Mouse (Mus musculus): Measurements from ENCODE around the gene Agap3. TPM values are rescaled to one million over a fixed set of nuclear protein-coding genes. Genes with fewer than 3 reads are reported as not detected.

Gene Agap3
- polyA plus RNA-seq, 1 experiment, result 402 TPM

DNA sequence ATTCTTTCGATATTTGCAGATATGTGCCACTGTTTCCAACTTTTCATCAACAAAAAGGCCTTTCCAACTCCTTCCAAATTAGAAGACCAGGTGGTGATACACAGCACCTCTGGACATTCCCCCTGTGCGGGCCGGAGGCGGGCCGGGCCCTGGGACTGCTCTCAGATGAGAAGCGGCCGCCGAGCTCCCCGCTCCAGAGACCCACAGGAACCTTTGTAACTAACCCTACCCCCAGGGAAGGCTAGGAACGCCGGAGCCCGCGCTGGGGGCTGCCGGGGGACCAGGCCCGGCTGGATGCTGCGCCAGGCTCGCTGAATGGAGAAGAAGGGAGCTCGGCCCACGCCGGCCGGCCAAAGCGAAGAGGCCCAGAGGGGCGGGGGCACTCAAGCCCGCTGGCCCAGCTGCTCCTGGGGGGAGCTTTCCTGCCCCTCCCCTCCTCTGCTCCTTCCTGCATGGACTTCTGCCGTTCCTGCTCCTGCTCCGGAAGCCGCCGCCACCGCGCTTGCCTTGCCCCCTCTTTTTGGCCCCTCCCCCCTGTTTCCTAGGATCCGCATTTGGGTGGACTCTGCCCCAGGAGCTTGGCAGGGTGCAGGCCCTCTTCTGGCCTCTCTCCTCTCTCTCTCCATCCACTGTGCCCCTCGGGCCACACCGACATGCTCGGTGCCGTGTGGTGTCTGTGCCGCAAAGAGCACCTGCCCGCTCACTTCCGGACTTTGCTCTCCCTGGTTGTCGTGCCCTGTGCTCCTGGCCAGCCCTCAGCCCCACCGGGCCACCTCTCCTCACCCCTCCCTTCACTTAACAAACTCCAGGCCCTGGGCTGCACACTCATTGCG, 30.5 kb downstream of the Agap3 start:
- no peaks in the 10 kb centered on the region for H3K27me3 ChIP-seq (ENCODE audit: control insufficient read depth, insufficient read depth, low read length)
- no peak overlapping the region for H3K27ac ChIP-seq (ENCODE audit: insufficient read depth, low read length)
- DNase-seq, result no peak
- H3K4me3 ChIP-seq (replicated peaks; ENCODE audit: insufficient read depth, low read depth, low read length), result no peak overlapping the region
- 59% methylated on average over 41 of the region's 41 CpGs for WGBS
- TF ChIP-seq CTCF (IDR thresholded peaks at IDR 0.05; ENCODE audit: borderline replicate concordance, insufficient read depth, low read depth, low read length) (no peak), POLR2A (IDR thresholded peaks at IDR 0.05; ENCODE audit: borderline replicate concordance, insufficient read depth, low read length) (no peak)
- H3K4me1 ChIP-seq (ENCODE audit: control insufficient read depth, insufficient read depth, low read length), result peaks cover 35% of the 10 kb centered on the region

DNA sequence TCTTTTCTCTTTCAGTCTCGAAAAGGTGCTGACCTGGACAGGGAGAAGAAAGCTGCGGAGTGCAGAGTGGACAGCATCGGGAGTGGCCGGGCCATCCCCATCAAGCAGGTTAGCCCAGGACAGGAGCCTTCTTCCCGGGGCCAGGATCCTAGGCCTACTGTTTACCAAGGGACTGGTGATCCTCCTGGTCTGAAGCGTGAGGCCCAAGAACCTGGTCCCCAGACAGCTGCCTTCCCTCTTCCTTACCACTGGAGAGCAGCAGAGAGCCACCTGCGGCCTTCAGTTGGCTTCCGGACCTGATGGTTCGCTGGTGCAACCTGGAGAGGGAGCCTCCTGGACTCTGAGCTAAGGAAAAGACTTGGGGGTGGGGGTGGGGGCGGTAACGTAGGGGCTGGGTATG, 31.3 kb downstream of the Agap3 start:
- H3K27ac ChIP-seq (ENCODE audit: insufficient read depth, low read length), result no peak overlapping the region
- H3K27me3 ChIP-seq (ENCODE audit: control insufficient read depth, insufficient read depth, low read length), result no peaks in the 10 kb centered on the region
- H3K4me1 ChIP-seq (ENCODE audit: control insufficient read depth, insufficient read depth, low read length), result peaks cover 40% of the 10 kb centered on the region
- 27% methylated on average over 11 of the region's 11 CpGs for WGBS
- DNase-seq, result peak; percentile 78 to 80
- no peak overlapping the region for H3K4me3 ChIP-seq (replicated peaks; ENCODE audit: insufficient read depth, low read depth, low read length)
- peak; percentile 89 for TF ChIP-seq CTCF (IDR thresholded peaks at IDR 0.05; ENCODE audit: borderline replicate concordance, insufficient read depth, low read depth, low read length)
- TF ChIP-seq POLR2A (IDR thresholded peaks at IDR 0.05; ENCODE audit: borderline replicate concordance, insufficient read depth, low read length), result no peak

- H3K27ac ChIP-seq (ENCODE audit: insufficient read depth, low read length), result no peak overlapping the region
- peaks cover 40% of the 10 kb centered on the region for H3K4me1 ChIP-seq (ENCODE audit: control insufficient read depth, insufficient read depth, low read length)
- no peak for DNase-seq
- WGBS, result 52% methylated on average over 22 of the region's 22 CpGs
- no peak overlapping the region for H3K4me3 ChIP-seq (replicated peaks; ENCODE audit: insufficient read depth, low read depth, low read length)
- TF ChIP-seq POLR2A (IDR thresholded peaks at IDR 0.05; ENCODE audit: borderline replicate concordance, insufficient read depth, low read length), result no peak
- no peaks in the 10 kb centered on the region for H3K27me3 ChIP-seq (ENCODE audit: control insufficient read depth, insufficient read depth, low read length)
These were observed 33.0 kb downstream of the Agap3 start for GRCm38 (mm10) chr5:24484963-24485362.

DNA sequence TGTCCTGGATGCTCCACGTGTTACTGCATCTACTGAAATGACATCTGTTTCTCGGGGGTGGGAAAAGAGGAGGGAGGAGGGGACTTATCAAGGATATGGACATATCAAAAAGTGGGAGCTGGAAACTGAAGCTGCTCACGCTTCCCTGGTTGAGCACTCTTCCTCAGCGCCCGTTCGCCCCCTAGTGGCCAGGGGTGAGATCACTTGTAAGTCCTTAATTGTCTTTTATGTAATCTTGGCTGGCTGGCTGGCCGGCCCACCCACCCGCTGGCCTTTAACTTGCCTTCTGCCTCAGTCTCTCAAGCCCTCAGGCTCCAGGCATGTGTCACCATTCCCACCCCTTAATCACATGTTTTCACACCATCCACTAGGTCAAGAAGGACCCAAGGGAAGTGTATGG, 34.1 kb downstream of the Agap3 start:
- H3K27me3 ChIP-seq (ENCODE audit: control insufficient read depth, insufficient read depth, low read length), result no peaks in the 10 kb centered on the region
- peak; percentile 91 for TF ChIP-seq CTCF (IDR thresholded peaks at IDR 0.05; ENCODE audit: borderline replicate concordance, insufficient read depth, low read depth, low read length)
- TF ChIP-seq POLR2A (IDR thresholded peaks at IDR 0.05; ENCODE audit: borderline replicate concordance, insufficient read depth, low read length), result no peak
- H3K4me1 ChIP-seq (ENCODE audit: control insufficient read depth, insufficient read depth, low read length), result peaks cover 36% of the 10 kb centered on the region
- no peak overlapping the region for H3K4me3 ChIP-seq (replicated peaks; ENCODE audit: insufficient read depth, low read depth, low read length)
- WGBS, result 1% methylated on average over 8 of the region's 8 CpGs
- peak; percentile 85 to 92 for DNase-seq
- H3K27ac ChIP-seq (ENCODE audit: insufficient read depth, low read length), result peak overlapping the region; percentile 70

DNA sequence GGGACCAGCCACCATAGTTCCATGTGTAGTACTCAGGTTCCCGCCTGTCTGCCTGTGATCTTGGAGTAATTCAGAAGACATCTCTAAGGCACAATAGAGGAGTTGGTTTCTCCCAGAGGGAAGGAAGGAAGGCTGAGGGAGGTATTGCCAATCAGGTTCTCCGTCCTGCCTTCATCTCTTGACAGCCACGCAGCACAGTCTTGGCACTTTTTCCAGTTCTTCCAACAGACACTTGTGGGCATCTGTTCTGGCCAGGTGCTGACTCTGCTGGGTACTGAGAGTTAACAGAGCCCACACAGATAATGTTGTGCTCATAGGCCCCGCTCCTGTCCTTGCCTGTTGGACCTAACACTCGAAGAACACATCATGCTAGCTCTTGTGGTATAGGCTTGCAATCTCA, 34.8 kb downstream of the Agap3 start:
- no peak for TF ChIP-seq POLR2A (IDR thresholded peaks at IDR 0.05; ENCODE audit: borderline replicate concordance, insufficient read depth, low read length)
- TF ChIP-seq CTCF (IDR thresholded peaks at IDR 0.05; ENCODE audit: borderline replicate concordance, insufficient read depth, low read depth, low read length), result no peak
- H3K27ac ChIP-seq (ENCODE audit: insufficient read depth, low read length), result peak overlapping the region; percentile 70
- no peak for DNase-seq
- H3K27me3 ChIP-seq (ENCODE audit: control insufficient read depth, insufficient read depth, low read length), result no peaks in the 10 kb centered on the region
- H3K4me3 ChIP-seq (replicated peaks; ENCODE audit: insufficient read depth, low read depth, low read length), result no peak overlapping the region
- WGBS, result 25% methylated on average over 5 of the region's 5 CpGs
- H3K4me1 ChIP-seq (ENCODE audit: control insufficient read depth, insufficient read depth, low read length), result peaks cover 30% of the 10 kb centered on the region

DNA sequence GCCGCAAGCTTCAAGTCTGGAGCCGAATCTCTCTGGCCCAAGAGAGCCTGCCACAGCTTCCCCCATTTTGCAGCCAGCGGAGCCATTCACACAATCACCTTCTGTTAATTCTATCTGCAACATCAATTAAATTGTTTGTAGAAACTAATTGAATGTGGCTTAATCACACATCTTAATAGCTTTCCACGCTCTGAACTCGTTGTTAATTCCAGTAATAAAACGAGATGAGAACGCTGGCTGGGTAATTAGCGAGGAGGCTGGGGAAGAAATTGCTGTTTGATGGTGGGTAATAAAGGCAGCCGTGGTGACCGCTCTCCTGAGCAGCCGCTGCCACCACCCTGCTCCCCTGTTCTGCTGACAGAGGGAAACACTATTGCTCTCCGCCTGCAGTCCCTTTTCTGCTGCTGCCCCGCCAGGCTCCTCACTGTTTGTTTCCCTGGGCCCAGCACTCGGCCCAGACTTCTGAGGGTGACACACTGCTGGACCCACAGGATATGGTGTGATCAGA, 38.5 kb downstream of the Agap3 start:
- no peak for DNase-seq
- WGBS, result 89% methylated on average over 14 of the region's 14 CpGs
- TF ChIP-seq CTCF (IDR thresholded peaks at IDR 0.05; ENCODE audit: borderline replicate concordance, insufficient read depth, low read depth, low read length) (no peak), POLR2A (IDR thresholded peaks at IDR 0.05; ENCODE audit: borderline replicate concordance, insufficient read depth, low read length) (no peak)
- Histone ChIP-seq H3K27me3 (ENCODE audit: control insufficient read depth, insufficient read depth, low read length) (no peaks in the 10 kb centered on the region), H3K4me1 (ENCODE audit: control insufficient read depth, insufficient read depth, low read length) (peaks cover 25% of the 10 kb centered on the region), H3K4me3 (replicated peaks; ENCODE audit: insufficient read depth, low read depth, low read length) (no peak overlapping the region), H3K27ac (ENCODE audit: insufficient read depth, low read length) (no peak overlapping the region)

- Histone ChIP-seq H3K27ac (ENCODE audit: insufficient read depth, low read length) (no peak overlapping the region), H3K4me1 (ENCODE audit: control insufficient read depth, insufficient read depth, low read length) (peaks cover 3% of the 10 kb centered on the region), H3K4me3 (replicated peaks; ENCODE audit: insufficient read depth, low read depth, low read length) (no peak overlapping the region), H3K27me3 (ENCODE audit: control insufficient read depth, insufficient read depth, low read length) (no peaks in the 10 kb centered on the region)
- no peak for DNase-seq
- 30% methylated on average over 16 of the region's 16 CpGs for WGBS
- TF ChIP-seq POLR2A (IDR thresholded peaks at IDR 0.05; ENCODE audit: borderline replicate concordance, insufficient read depth, low read length), result no peak
- TF ChIP-seq CTCF (IDR thresholded peaks at IDR 0.05; ENCODE audit: borderline replicate concordance, insufficient read depth, low read depth, low read length), result no peak
These were observed 40.7 kb downstream of the Agap3 start for GRCm38 (mm10) chr5:24492546-24493285.

All from cerebellum, adult 2 months (tissue).